Mouse (Mus musculus): Measurements from ENCODE around the gene Plppr5.

DNA sequence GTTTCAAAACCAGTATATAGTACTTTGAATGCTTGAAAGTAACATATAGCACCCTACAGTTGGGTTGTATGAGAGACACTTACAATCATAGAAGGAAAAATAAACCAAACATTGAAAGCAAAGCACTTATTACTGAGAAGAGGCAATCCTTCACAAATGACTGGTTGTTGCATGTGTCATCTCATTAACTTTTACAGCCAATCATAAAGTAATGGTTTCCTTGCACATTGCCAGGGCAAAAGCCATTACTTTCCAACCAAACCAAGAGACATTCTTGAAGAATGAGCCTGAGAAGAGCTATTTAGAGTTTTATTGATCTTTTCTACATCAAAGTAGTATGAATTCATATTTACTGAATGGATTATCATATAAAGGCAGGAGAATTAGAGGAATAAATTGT lies 148.8 kb downstream of the Plppr5 start:
- TF ChIP-seq CTCF (IDR thresholded peaks at IDR 0.05; ENCODE audit: low read depth) (no peak), EP300 (optimal IDR thresholded peaks at IDR 0.05) (no peak)
